Mouse (Mus musculus) embryonic fibroblast, embryonic 13.5 days (primary cell): Measurements from ENCODE around the gene Krt90. TPM values are rescaled to one million over a fixed set of nuclear protein-coding genes. Genes with fewer than 3 reads are reported as not detected.
"Not testable (repeated sequence)": the region's sequence is repeated elsewhere in the genome, so short reads cannot be mapped to it uniquely, and the experiment has no call there.

Experiments used
- H3K27ac ChIP-seq: 2 replicates; pipeline ENCODE4 v1.5.1; 2012; ENCODE audit warnings: low read length, control low read depth, inconsistent platforms; ENCODE audit not compliant: insufficient read depth
- H3K4me1 ChIP-seq: 2 replicates; pipeline ENCODE4 v1.6.1; 2011; ENCODE audit warnings: low read length; ENCODE audit not compliant: control insufficient read depth, insufficient read depth
- H3K4me3 ChIP-seq: 2 replicates; pipeline ENCODE4 v1.5.1; 2011; ENCODE audit warnings: mild to moderate bottlenecking, control low read depth, low read length; ENCODE audit not compliant: insufficient read depth
- CTCF ChIP-seq: IDR thresholded peaks from 2 replicates; pipeline ENCODE4 v1.5.1; 2011; ENCODE audit warnings: mild to moderate bottlenecking, control low read depth, low read length, moderate library complexity, borderline replicate concordance; ENCODE audit not compliant: insufficient read depth
- POLR2A ChIP-seq: IDR thresholded peaks from 2 replicates; pipeline ENCODE4 v1.6.1; 2011; ENCODE audit warnings: low read depth, mild to moderate bottlenecking, control low read depth, low read length, moderate library complexity
- polyA plus RNA-seq: library from polyadenylated mRNA; stranded (reverse); fragments of >200 nt; gene quantifications from 2 replicates; pipeline ENCODE4 v1.2.4, GENCODE M21; 2011; ENCODE audit warnings: low read depth; ENCODE audit not compliant: missing spikeins, insufficient read length

The Krt90 gene
- polyA plus RNA-seq, 1 experiment = not detected

GRCm38 (mm10) chr15:101522556-101523232 lies 40.1 kb downstream of the Krt90 start:
- Histone ChIP-seq H3K4me3 (no peak overlapping the region), H3K4me1 (no peaks in the 10 kb centered on the region), H3K27ac (0 out of 2 replicates have a peak overlapping the region, but pooled peaks have one; percentile 23)
- TF ChIP-seq CTCF (no peak), POLR2A (no peak)

GRCm38 (mm10) chr15:101519792-101520191 lies 43.0 kb downstream of the Krt90 start:
- H3K4me1 ChIP-seq = no peaks in the 10 kb centered on the region
- no peak for TF ChIP-seq POLR2A
- peak; percentile 88 for TF ChIP-seq CTCF
- no peak overlapping the region for H3K27ac ChIP-seq
- no peak overlapping the region for H3K4me3 ChIP-seq

DNA sequence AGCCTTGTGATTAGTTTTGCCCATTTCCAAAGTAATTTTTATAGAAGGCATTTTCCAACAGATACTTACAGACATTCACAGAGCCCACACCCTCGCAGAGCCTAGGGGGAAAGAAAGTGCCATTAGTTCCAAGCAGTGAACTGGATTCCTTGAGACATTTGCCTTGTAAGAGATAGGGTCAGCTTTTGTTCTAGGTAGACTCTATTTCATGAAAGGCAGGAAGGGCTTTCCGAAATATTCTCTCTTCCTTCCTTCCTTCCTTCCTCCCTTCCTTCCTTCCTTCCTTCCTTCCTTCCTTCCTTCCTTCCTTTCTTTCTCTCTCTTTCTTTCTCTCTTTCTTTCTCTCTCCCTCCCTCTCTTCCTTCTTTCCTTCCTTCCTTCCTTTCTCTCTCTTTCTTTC lies 45.6 kb downstream of the Krt90 start, which contains the start of gene Gm49425:
Gm49425 (minus strand) TSS at position 101 of the 400 bp plus-strand sequence.
- H3K27ac ChIP-seq, H3K4me3 ChIP-seq, H3K4me1 ChIP-seq: not testable (repeated sequence)

DNA sequence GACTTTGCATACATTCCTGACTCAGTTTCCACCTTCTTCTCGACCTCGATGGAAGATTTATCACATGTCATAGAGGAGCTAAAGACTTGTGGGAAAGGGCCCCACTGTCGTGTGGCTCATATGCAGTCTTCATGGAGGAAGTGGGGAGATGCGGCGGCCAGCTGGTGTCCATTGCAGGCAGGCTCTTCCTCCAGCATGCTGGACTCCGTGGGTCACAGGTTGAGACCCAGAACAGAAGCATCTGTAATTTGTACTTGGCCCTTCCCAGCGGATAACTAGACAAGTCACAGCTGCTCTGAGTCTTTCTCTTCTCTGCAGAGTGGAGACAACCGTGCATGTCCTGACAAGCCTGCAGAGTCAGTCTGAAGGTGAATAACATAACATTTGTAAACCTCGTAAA lies 54.5 kb downstream of the Krt90 start:
- H3K27ac ChIP-seq = no peak overlapping the region
- TF ChIP-seq CTCF (no peak), POLR2A (no peak)
- H3K4me1 ChIP-seq = no peaks in the 10 kb centered on the region
- H3K4me3 ChIP-seq = no peak overlapping the region

- H3K4me3 ChIP-seq = no peak overlapping the region
- H3K27ac ChIP-seq = no peak overlapping the region
- H3K4me1 ChIP-seq = no peaks in the 10 kb centered on the region
- TF ChIP-seq POLR2A = no peak
- no peak for TF ChIP-seq CTCF
Observed at GRCm38 (mm10) chr15:101506896-101507758, 55.6 kb downstream of the Krt90 start.

Other genes starting within 250 kb of the Krt90 start
- 2.2 and 2.4 TPM in 2 replicates for gene Krt80, start 192.8 kb downstream of the Krt90 start, polyA plus RNA-seq
- 0.98 and 1.8 TPM in 2 replicates for gene Krt7, start 151.9 kb downstream of the Krt90 start, polyA plus RNA-seq
- gene Krt87, start 124.1 kb downstream of the Krt90 start, polyA plus RNA-seq = not detected in 2 replicates
- gene Krt88, start 115.2 kb downstream of the Krt90 start, polyA plus RNA-seq = not detected in 2 replicates
- gene Krt81, start 99.2 kb downstream of the Krt90 start, polyA plus RNA-seq = not detected in 2 replicates
- gene Krt86, start 89.5 kb downstream of the Krt90 start, polyA plus RNA-seq = not detected in 2 replicates
- gene Krt83, start 71.4 kb downstream of the Krt90 start, polyA plus RNA-seq = not detected in 2 replicates
- gene Gm49425, start 45.7 kb downstream of the Krt90 start, polyA plus RNA-seq = not detected in 2 replicates
- not detected in 2 replicates for gene Krt84, start 30.1 kb downstream of the Krt90 start, polyA plus RNA-seq
- gene Krt82, start 12.3 kb downstream of the Krt90 start, polyA plus RNA-seq = not detected in 2 replicates
- gene Krt75, start 11.0 kb upstream of the Krt90 start, polyA plus RNA-seq = not detected in 2 replicates
- not detected in 2 replicates for gene Gm5414, start 65.2 kb upstream of the Krt90 start, polyA plus RNA-seq
- gene Gm5478, start 84.4 kb upstream of the Krt90 start, polyA plus RNA-seq = not detected in 2 replicates
- not detected in 2 replicates for gene Krt6b, start 117.3 kb upstream of the Krt90 start, polyA plus RNA-seq
- not detected in 2 replicates for gene Krt6a, start 131.4 kb upstream of the Krt90 start, polyA plus RNA-seq
- gene Krt5, start 149.9 kb upstream of the Krt90 start, polyA plus RNA-seq = not detected in 2 replicates
- gene Krt71, start 180.2 kb upstream of the Krt90 start, polyA plus RNA-seq = not detected in 2 replicates
- gene Krt72, start 223.5 kb upstream of the Krt90 start, polyA plus RNA-seq = not detected in 2 replicates
- gene Krt73, start 239.4 kb upstream of the Krt90 start, polyA plus RNA-seq = not detected in 2 replicates